Mouse (Mus musculus): ENCODE measurements around the gene Phf8.
A peak's percentile ranks its signal among the peaks of the same experiment; 100 is the strongest.
"Not testable (repeated sequence)": the region's sequence is repeated elsewhere in the genome, so short reads cannot be mapped to it uniquely, and the experiment has no call there.

The Phf8 gene

GRCm38 (mm10) chrX:151520458-151521322, at the start of gene Phf8:
TSS of gene Phf8 (plus strand) at chrX:151520672.
- peak; percentile 96 for DNase-seq

GRCm38 (mm10) chrX:151488128-151488527, 32.3 kb upstream of the Phf8 start:
- DNase-seq = no peak

- DNase-seq = not testable (repeated sequence)
These were observed 27.2 kb upstream of the Phf8 start for GRCm38 (mm10) chrX:151493269-151493668.

GRCm38 (mm10) chrX:151496596-151496995, 23.9 kb upstream of the Phf8 start:
- no peak for DNase-seq

GRCm38 (mm10) chrX:151508536-151508935, 11.9 kb upstream of the Phf8 start:
- DNase-seq = no peak

- DNase-seq = no peak
These were observed 10.6 kb upstream of the Phf8 start for GRCm38 (mm10) chrX:151509906-151510305.

GRCm38 (mm10) chrX:151513066-151513465, 7.4 kb upstream of the Phf8 start:
- no peak for DNase-seq

GRCm38 (mm10) chrX:151513694-151514093, 6.8 kb upstream of the Phf8 start:
- no peak for DNase-seq

GRCm38 (mm10) chrX:151518181-151518580, 2.3 kb upstream of the Phf8 start:
- no peak for DNase-seq

GRCm38 (mm10) chrX:151520127-151520457, 380 bp upstream of the Phf8 start:
- no peak for DNase-seq

- peak; percentile 4 for DNase-seq
These were observed 1.5 kb downstream of the Phf8 start for GRCm38 (mm10) chrX:151521786-151522522.

GRCm38 (mm10) chrX:151553356-151553755, 32.9 kb downstream of the Phf8 start:
- DNase-seq = no peak

- DNase-seq = no peak
These were observed 54.7 kb downstream of the Phf8 start for GRCm38 (mm10) chrX:151575166-151575565.

- DNase-seq = no peak
These were observed 122.9 kb downstream of the Phf8 start for GRCm38 (mm10) chrX:151643386-151643785.

- DNase-seq = no peak
These were observed 133.3 kb downstream of the Phf8 start for GRCm38 (mm10) chrX:151653744-151654143.

- no peak for DNase-seq
These were observed 154.2 kb downstream of the Phf8 start for GRCm38 (mm10) chrX:151674492-151675171.
